Mouse (Mus musculus) cerebellum, adult 9-11 months (tissue): ENCODE measurements around the gene Dlgap5.
"Not testable (repeated sequence)": the region's sequence is repeated elsewhere in the genome, so short reads cannot be mapped to it uniquely, and the experiment has no call there.

ENCODE experiments used
- DNase-seq: peaks from one replicate; pipeline ENCODE4 v3.0.0; 2022

Dlgap5 gene

DNA sequence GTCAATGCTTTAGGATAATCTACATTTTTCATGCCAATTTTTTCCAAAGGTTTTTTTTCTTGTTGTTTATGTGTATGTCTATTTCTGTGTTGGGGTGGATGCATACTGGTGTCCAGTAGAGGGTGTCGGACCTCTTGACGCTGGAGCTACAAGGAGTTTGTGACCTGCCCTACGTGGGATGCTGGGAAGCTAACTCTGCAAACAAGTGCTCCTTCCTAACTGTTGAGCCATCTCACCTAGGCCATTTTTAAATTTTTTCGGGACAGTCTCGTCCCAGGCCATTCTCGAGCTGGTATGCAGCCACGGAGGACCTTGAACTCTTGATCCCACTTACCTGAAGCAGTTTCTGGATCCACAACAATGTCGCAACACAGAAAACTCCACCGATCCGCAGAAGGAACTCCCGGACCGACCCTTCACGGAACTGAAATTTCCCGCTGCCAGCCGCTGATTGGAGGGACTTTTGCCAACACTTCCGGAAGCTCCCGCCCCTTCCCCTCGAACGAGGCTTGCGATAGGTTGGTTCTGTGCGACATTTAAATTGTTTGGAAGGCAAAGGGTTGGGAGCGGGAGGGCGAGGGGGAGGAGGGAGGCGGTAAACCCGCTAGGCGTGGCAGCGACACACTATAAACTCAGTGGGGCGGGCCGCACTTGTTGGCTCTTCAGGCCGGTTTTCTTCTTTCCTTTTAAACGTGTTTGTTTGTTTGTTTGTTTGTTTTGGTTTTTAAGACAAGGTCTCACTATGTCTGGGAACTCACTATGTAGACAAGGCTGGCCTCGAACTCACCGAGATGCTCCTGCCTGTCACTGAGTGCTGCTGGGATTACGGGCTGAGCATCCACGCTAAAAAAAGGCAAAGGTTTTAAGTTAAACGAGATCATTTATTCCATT, at the start of gene Dlgap5:
Dlgap5 (minus strand) TSS at position 633 of the 891 bp plus-strand sequence.
- DNase-seq = peak; percentile 86

- DNase-seq = no peak
Measured at GRCm38 (mm10) chr14:47465468-47466175, 47.4 kb upstream of the Dlgap5 start.

DNA sequence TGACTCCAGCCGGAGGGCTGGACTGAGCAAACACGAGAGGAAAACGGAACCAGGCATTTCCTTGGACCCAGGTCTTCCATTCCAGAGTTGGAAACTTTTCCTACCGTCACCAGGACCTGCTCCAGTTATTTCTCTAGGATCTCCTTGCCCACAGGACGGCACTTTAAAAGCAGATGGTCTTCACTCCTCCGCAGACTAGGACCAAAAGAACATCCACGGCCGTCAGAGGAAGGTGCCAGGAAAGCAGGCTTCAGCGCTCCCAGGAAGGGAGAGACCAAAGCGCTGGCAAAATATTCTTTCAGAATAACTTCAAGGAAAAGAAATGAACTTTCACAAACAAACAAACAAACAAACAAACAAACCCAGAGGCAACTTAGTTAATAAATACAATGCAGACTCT, 46.2 kb upstream of the Dlgap5 start:
- no peak for DNase-seq

- no peak for DNase-seq
Measured at GRCm38 (mm10) chr14:47462877-47463460, 44.8 kb upstream of the Dlgap5 start.

GRCm38 (mm10) chr14:47462453-47462852, 44.2 kb upstream of the Dlgap5 start:
- no peak for DNase-seq

GRCm38 (mm10) chr14:47461997-47462396, 43.8 kb upstream of the Dlgap5 start:
- no peak for DNase-seq

- no peak for DNase-seq
Measured at GRCm38 (mm10) chr14:47459556-47459955, 41.3 kb upstream of the Dlgap5 start.

GRCm38 (mm10) chr14:47450121-47450520, 31.9 kb upstream of the Dlgap5 start, which contains the start of gene Fbxo34:
Fbxo34 (plus strand) TSS chr14:47450421.
- DNase-seq = not testable (repeated sequence)

GRCm38 (mm10) chr14:47445331-47446095, 27.3 kb upstream of the Dlgap5 start:
- DNase-seq = no peak

- DNase-seq = no peak
Measured at GRCm38 (mm10) chr14:47444907-47445306, 26.7 kb upstream of the Dlgap5 start.

DNA sequence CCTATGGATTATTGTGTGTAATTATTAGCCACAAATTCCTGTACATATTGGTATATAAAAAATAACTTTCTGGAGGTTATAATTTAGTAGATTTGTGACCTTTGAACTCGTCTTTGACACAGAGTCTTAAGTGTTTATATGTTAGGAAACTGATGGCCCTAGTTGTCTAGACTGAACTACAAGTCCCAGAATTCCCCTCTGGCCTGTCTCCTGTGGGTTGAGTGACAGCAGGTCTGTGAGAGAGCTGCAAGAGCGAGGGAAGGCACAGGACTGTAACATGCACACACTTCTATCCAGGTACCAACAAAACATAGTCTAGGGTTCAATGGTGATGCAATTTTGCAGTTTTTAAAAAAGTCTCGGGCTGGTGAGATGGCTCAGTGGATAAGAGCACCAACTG, 20.7 kb upstream of the Dlgap5 start:
- no peak for DNase-seq

DNA sequence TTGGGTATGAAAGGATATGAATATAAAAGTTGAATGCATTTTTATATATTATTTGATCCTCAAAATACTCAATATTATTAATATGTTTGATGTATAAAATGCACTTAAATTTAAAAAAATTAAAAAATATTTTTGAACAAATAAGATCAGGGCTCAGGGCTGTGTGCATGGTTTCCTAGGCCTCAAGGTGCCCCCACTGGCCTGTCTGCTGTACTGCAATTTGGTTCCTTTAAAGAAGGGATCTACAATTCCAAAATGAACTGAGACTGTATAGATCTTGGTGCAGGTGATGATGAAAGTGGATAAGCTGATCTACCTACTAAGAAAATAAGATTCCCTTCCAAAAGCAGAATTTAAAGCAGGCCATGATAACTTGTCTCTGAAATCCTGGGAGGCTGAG, 14.8 kb upstream of the Dlgap5 start:
- DNase-seq = no peak

- no peak for DNase-seq
Measured at GRCm38 (mm10) chr14:47422466-47422865, 4.3 kb upstream of the Dlgap5 start.

- no peak for DNase-seq
Measured at GRCm38 (mm10) chr14:47421606-47422005, 3.4 kb upstream of the Dlgap5 start.

- peak; percentile 4 for DNase-seq
Measured at GRCm38 (mm10) chr14:47419723-47420276, 1.6 kb upstream of the Dlgap5 start.

DNA sequence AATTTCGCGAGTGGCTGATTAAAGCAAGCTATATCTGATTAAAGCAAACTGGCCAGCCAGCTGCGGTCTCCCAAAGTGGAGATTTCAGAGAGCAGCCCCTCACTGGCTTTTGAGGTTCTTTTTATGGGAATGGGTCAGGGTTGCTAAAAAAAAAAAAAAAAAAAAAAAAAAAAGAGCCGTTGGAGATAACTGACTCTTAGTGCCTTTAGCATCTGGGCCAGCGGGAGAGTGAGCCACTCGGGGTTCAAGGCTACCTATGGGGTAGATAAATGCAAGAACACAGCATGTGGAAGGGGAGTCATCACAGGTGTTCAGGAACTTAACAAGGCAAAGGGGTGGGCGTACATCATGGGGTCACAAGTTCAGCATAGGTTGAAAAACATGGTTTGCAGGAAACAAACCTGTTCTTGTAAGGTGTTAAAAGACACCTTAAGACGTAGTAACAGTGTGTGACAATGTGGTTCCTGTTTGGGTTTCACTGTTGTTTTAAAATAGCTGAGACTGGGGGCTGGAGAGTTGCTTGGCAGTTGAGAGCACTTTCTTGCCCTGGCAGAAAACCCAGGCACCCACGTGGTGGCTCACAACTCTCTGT, 923 bp upstream of the Dlgap5 start:
- DNase-seq = no peak

GRCm38 (mm10) chr14:47418666-47418991, 422 bp upstream of the Dlgap5 start:
- DNase-seq = no peak

DNA sequence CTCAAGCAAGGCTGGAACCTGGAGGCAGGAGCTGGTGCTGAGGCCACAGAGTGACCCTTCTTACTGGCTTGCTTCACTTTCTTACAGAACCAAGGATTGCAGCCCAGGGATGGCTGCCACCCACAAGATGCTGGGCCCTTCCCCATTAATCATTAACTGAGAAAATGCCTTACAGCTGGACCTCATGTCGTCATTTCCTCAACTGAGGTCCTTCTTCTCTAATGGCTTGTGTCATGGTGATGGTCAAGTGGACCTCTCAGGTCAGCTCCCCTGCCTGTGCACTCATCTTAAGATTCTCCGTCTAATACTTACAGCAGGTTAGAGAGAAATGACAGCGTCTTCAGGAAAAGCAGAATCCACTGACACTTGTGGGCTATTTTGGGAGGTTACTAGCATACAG, 861 bp downstream of the Dlgap5 start:
- DNase-seq = no peak

DNA sequence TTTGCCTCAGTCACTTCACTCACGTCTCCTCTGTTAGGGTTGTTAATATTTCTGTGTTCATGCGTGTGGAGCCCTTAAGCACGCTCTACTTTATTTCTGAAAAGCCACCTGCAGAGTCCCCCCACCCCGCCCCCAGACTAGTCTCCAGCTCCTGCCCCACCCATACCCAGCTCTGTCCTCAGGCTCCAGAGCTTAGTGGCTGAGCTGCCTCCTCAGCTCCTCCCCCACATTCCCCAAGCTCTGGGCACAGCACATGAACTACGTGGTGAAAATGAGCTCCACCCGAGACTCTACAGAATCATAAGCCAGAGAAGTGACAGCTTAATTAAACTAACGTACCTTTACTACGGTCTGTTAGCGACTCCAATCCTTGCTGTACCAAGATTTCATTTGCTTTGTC, 12.2 kb downstream of the Dlgap5 start:
- DNase-seq = no peak

- no peak for DNase-seq
Measured at GRCm38 (mm10) chr14:47402735-47403134, 15.5 kb downstream of the Dlgap5 start.

GRCm38 (mm10) chr14:47396165-47396652, 22.0 kb downstream of the Dlgap5 start:
- DNase-seq = no peak

DNA sequence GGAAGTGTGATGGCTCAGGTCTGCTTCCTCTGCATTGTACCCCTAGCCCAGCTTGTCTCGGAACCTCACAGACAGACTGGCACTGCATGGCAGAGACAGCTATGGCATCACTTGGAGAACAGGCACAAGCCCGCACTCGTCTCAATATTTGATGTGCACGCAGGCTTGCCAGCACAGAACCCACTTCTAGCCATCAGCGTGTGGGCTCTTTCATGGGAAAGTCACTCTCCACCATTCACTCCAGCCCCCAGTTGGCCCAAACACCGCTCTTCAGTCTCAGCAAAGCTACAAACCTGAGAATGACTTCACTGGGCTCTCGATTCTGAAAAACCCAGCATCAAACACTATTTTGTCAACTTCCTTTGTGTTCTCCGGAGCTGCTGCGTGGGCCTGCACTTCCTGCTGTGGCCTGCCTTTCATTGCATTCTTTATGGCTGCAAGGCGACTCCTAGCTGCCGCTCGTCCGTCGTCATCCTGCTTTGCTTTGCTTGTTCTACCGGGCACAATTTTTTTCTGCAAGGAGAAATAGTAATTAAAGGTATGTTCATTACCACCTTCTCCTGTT, 22.7 kb downstream of the Dlgap5 start:
- no peak for DNase-seq
